Mouse (Mus musculus) embryo, embryonic 10.5 days (tissue): Measurements from ENCODE around the gene Kif5c.
A peak's percentile ranks its signal among the peaks of the same experiment; 100 is the strongest.

Experiments used
- DNase-seq: peaks from one replicate; pipeline ENCODE4 v3.0.0-alpha.2; 2015; ENCODE audit warnings: low spot score

The Kif5c gene

DNA sequence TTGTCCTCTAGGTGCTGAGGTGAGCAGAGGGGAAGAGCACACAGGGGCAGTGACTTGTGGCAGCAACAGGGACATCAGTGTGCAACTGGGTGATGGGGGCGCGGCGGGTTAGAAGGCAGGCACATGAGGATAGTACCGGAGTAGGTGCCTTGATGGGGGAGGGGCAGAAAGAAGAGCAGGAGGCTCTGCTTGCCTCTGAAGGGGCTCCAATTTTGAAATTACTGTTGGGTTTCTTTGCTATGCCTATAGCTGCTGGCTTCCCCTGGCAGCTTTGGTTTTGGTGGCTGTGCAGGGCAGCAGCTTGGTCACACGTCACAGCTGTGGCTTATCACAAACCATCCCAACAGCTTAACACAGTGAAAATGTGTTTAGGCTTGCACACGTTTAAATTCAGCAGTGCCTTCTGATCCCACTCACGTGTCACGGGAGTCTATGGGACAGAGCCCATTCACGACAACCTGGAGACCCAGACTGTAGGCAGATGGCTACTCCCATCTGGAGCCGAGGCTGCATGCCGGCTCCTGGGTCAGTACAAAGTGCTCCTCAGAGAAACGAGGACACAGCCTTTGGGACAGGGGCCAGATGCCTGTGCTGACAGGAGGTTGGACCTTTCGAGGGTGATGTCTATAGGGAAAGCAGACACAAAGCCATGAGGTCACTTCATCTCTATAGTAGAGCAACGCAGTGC is 126.1 kb downstream of the Kif5c start:
- no peak for DNase-seq

- no peak for DNase-seq
These were observed 127.8 kb downstream of the Kif5c start for GRCm38 (mm10) chr2:49746947-49747346.

- no peak for DNase-seq
These were observed 128.6 kb downstream of the Kif5c start for GRCm38 (mm10) chr2:49747670-49748069.

DNA sequence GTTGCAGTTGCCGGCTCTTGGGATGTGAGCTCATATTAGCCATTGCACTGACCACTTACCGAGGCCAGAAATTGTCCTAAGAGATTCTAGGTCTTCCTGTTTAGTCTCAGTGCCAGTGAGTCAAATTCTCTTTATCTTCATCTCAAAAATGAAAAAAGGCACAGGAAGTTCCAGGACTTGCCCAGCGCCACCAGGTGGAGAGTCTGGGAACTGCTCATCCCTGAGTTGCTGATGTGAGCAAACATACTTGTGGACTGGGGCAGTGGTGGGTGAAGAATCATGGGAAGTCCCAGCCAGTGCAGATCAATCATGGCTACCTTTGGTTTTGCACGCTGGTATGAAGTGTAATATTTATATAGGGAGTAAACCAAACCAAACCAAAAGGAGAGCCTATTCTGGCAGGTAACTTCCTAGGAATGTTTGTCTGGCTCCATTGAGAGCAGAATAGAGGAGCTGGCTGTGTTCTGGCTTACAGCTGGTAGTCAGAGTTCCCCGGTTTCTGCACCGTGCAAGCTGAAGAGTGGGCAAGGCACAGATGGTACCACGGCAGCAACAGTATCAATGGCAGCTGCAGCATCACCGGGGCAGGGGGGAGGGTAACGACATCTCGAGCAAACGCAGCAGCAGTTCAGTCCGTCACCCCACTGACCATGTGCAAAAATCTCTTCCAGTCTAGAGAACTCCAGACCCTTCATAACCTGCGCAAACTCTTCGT is 129.7 kb downstream of the Kif5c start:
- DNase-seq = peak; percentile 64

- DNase-seq = no peak
These were observed 130.9 kb downstream of the Kif5c start for GRCm38 (mm10) chr2:49749730-49750576.

DNA sequence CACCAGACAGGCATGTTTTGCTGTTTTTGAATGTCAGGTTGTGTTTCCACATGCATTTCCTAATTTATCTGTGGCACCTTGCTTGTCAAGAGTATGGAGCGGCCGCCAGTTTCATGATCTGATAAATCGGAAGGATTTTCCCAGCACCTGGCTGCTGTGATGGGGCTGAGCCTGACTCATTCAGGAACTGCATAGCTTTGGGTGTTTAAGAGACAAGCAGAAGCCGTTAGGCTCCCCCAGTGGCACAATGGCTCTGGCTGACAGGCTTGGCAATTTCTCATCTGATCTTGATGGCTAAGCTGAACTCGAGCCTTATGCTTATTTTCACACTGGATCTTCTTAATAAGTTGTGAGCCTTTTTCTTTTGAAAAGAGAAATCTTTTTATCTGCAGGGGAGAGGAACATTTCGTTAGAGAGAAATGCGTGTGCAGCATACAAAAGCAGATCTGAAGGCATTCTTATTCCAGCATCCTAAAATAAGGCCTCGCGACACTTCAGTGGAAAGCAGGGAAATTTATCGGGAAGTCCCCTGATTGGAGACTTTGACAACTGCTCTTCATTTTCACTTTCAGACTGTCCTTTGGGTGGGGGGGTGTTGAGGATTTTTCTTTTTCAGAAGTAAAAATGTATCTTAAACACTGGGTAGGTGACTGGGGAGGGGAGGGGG is 132.6 kb downstream of the Kif5c start:
- DNase-seq = no peak

- no peak for DNase-seq
These were observed 133.1 kb downstream of the Kif5c start for GRCm38 (mm10) chr2:49752211-49752607.

- DNase-seq = no peak
These were observed 134.0 kb downstream of the Kif5c start for GRCm38 (mm10) chr2:49753062-49753461.

- peak; percentile 58 for DNase-seq
These were observed 136.0 kb downstream of the Kif5c start for GRCm38 (mm10) chr2:49755054-49755453.

DNA sequence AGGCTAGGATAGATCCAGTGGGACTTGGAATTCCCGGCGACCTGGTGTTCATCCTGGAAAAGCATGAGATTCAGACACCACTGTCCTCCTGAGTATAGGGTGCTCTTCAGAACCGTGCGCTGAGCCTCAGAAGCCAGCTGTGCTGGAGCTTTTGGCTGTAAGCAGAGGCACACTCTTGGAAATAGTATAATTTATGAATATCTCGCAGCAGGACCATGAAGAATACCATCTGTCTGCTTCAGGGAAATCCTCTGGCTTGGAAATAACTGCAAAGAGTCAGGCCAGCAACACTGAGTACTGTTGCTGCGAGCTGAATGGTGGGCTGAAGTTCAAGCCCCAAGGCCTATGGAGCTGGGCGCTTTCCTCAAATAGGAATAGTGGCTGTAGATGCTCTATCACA is 138.5 kb downstream of the Kif5c start:
- no peak for DNase-seq

DNA sequence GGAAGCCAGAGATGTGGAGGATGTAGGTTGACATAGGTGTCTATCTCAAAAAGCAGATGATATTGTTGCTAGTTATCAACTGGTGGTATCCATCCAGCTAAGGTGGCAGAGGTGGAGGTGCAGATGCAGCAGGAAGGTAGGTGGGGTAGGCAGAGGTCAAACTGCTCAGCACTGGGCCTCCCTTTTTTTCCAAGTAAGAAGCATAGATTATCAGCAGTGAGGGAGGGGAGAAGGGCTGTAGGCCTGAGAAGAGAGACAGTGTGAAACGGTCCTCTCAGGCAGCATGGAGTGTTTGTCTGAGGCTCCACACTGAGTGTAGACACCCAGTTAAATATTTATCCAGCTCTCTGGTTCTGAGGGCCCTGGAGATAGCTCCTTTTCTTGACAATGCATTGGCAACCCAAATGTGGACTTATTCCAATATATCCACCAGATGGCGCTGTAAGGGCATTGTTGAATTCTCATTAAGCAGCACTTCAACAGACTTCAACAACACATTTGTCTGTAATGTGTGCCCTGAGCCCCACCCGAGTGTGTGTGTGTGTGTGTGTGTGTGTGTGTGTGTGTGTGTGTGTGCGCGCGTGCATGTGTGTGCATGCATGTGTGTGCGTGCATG is 145.3 kb downstream of the Kif5c start:
- peak; percentile 94 for DNase-seq

- no peak for DNase-seq
These were observed 149.8 kb downstream of the Kif5c start for GRCm38 (mm10) chr2:49768916-49769315.

DNA sequence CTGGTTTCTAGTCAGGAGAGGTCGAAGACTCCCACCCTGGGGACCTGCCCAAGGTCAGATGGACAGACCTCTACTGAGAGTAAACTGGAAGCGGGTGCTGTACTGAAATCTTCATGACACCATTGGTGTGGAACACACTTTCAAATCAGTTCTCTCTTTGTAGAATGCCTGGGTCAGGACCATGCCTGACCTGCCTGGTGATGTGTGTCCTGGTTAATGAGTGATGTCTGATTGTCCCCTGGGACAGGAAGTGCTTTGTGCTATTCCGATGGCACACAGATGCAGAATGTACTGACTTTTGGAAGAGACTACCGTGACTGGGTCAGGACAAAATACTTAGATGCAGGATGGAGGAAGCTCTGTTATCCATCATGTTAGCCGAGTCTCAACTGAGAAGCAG is 151.3 kb downstream of the Kif5c start:
- DNase-seq = no peak

GRCm38 (mm10) chr2:49771172-49771571 is 152.1 kb downstream of the Kif5c start:
- no peak for DNase-seq

GRCm38 (mm10) chr2:49773194-49773931 is 154.3 kb downstream of the Kif5c start:
- DNase-seq = no peak

DNA sequence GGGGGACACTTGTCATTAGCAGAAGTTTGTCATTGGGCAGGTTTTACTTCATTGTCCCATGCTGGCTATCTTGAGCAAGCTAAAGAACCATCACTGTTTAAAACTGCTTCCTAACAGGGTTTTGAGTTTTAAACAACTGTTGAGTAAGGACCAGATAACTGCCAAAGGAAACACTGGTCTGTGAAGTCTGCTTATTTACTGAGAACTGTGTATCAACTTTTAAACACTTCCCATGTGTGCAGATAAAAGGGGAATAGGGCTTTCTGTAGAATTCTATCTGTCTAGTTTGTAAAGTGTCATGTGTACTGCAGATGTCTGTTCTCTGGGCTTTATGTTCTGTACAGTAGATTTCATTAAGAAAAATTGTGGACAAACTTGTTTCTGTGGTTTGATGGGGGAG is 155.1 kb downstream of the Kif5c start:
- DNase-seq = no peak

- no peak for DNase-seq
These were observed 156.1 kb downstream of the Kif5c start for GRCm38 (mm10) chr2:49775187-49775586.

GRCm38 (mm10) chr2:49775735-49776134 is 156.6 kb downstream of the Kif5c start:
- no peak for DNase-seq

- DNase-seq = no peak
These were observed 157.3 kb downstream of the Kif5c start for GRCm38 (mm10) chr2:49776407-49776806.

- DNase-seq = peak; percentile 30
These were observed 168.4 kb downstream of the Kif5c start, which contains the start of gene Lypd6b for GRCm38 (mm10) chr2:49787376-49788050. TSS of gene Lypd6b (plus strand) at chr2:49787688.
